Mouse (Mus musculus) splenic B cell, adult 2 months (primary cell): Measurements from ENCODE around the gene Pth2.

Source experiments
- DNase-seq: peaks from one replicate; pipeline ENCODE4 v3.0.0-alpha.2; 2011; ENCODE audit warnings: low read depth, low spot score
- H3K27me3 ChIP-seq: 2 replicates; pipeline ENCODE4 v1.6.1; 2012; ENCODE audit warnings: mild to moderate bottlenecking, low read length, moderate library complexity, mixed read lengths; ENCODE audit not compliant: control insufficient read depth, poor library complexity, insufficient read depth, severe bottlenecking
- H3K36me3 ChIP-seq: 2 replicates; pipeline ENCODE4 v1.6.1; 2012; ENCODE audit warnings: mild to moderate bottlenecking, low read length, moderate library complexity, mixed read lengths; ENCODE audit not compliant: control insufficient read depth, poor library complexity, insufficient read depth, severe bottlenecking

Pth2 gene

DNA sequence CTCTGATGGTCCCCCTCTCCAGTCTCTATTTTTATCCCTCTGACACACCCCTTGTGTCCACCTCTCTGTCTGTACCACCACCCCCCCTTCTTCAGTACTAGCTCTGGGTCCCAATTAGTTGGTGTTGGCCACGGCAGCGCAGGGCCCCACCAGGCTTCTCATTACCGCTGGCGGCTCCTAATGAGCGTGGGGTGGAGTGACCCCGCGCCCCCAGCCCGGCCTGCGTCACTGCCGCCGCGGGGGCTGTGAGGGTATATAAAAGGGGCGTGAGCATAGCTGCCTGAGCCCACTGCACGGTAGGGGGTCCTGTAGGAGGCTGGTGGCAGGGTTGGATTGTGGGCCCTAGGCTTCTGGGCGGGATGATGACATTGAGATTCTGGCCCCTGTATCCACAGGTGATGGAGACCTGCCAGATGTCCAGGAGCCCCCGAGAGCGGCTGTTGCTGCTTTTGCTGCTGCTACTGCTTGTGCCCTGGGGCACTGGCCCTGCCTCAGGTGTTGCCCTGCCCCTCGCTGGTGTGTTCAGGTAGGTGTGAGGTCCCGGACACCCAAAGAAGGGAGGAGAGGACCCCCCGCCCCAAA, at the start of gene Pth2:
Gene Pth2, plus strand, starts transcription at position 100 of the 582 bp plus-strand sequence.
- Histone ChIP-seq H3K27me3 (no peaks in the 10 kb centered on the region; the same call in 1 of the 2 replicates), H3K36me3 (no peaks in the 10 kb centered on the region)
- DNase-seq: no peak

DNA sequence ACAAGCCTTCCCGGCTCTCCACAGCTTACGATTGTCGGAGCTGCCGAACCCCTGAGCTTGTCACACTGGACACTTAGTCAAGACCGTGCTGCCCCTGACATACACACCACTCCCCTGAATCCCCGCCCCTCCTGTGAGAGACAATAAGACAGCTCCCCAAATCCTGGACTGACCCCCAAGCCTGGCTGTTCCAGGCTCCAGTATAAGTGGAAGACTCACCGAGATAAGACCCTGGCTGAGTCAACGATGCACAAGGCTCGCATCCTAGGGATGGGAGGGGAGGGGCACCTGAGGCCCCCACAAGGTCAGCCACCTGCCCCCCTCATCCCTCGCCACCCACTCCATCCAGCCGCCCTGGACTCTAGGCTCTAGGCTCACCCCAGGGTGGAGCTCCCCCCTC, 48.9 kb upstream of the Pth2 start:
- no peak for DNase-seq
- peaks cover 7% of the 10 kb centered on the region; the same call in 1 of the 2 replicates for H3K36me3 ChIP-seq
- no peaks in the 10 kb centered on the region for H3K27me3 ChIP-seq

DNA sequence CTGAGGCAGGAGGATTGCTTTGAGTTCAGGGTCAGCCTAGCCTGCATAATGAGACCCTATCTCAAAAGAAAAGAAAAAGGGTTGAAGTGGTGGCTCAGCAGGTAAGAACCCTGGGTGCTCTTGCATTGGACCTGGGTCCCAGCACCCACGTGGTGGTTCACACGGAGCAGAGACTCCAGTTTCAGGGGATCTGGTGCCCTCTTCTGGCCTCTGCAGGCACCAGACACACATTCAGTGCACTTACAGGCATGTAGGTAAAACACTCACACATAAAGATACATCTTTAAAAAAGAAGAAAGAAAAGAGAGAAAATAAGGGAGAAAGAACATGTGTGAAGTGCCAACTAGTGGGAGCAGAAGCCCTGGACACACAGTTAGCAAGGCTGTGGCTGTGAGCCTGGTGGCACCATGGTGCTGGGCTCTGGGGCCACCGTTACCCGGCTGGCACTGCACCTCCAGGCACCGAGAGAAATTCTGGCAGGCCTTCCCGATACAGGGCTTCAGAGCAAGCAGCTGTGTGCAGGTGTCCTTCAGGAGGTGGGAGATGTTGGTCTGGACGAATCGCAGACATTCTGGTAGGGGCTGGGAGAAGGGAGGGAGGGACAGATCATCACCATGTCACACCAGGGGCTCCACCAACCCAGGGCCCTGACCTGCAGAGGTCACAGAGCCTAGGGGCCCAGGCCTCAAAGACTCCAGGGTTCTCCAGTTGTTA, 47.2 kb upstream of the Pth2 start:
- DNase-seq: no peak
- H3K27me3 ChIP-seq: no peaks in the 10 kb centered on the region
- H3K36me3 ChIP-seq: peaks cover 7% of the 10 kb centered on the region; the same call in 1 of the 2 replicates

DNA sequence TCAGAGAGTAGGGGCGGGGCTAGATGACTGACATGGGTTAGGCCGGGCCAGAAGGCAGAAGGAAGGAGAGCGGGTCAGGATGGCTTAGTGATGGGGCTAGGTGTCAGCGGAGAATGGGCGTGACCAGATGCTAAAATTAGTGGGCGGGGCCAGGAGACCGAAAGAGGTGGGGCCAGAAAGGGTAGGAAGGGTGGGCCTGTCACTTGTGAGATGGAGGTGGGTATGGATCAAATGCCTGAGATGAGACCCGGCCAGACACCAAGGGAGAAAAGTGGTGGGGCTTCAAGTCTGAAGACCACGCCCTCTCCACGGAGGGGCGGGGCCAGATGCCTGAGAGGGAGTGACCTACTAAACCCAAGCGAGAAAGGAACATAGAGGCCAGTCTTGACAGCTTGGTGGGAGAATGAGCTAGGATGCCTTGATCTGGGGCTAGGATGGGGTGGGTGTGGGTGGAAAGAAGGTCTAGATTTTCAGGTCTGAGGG, 46.2 kb upstream of the Pth2 start:
- peak; percentile 51 for DNase-seq
- Histone ChIP-seq H3K36me3 (peaks cover 7% of the 10 kb centered on the region; the same call in 1 of the 2 replicates), H3K27me3 (no peaks in the 10 kb centered on the region)

DNA sequence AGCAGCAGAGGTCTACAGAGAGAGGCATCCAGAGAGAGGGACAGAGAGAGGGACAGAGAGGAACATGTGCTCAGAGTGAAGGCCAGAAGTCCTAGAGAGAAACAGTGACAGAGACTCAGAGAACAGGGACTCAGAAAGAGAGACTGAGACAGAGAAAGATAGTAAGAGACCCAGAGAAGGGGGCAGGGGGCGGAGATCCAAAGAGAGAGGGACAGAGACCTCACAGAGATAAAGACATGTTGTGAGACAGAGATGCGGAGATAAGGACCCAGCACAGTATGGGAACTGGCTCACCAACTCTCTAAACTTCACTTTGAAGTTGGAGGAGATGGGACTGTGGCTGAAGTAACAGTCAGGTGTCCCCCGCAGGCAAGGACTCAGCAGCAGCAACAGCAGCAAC, 45.4 kb upstream of the Pth2 start:
- no peak for DNase-seq
- Histone ChIP-seq H3K36me3 (peaks cover 7% of the 10 kb centered on the region; the same call in 1 of the 2 replicates), H3K27me3 (no peaks in the 10 kb centered on the region)

DNA sequence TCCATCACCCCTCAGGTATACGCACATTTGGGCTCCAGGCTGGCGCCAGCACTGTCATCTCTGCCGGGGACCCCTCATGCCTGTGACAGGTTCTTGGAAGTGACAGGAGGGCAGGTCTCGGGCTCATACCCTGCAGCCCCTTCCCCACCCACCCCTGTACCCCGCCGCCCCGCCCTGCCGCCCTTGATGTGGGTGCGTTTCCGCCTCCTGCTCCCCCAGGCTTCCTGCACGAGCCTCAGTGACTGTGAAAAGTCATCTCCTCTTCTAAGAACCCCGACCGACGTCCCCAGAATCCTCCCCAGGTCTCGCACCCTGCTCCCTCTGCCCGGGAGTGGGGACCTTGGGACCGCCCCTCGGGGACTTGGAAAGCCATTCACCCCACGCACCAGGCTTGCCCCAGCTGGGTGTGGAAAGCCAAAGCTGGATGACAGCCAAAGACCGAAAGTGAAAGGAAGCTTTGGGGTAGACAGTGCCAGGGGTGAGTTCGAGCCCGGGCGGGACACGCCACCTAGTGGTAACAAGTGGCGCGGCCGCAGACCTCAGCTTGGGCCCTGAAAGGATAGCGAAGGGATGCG, 44.7 kb upstream of the Pth2 start, which contains the start of the genes Gm45713 and Flt3l:
Gene Gm45713, minus strand, starts transcription at position 239 of the 575 bp plus-strand sequence.
Gene Flt3l, minus strand, starts transcription at position 440 of the 575 bp plus-strand sequence.
- H3K36me3 ChIP-seq: peaks cover 7% of the 10 kb centered on the region; the same call in 1 of the 2 replicates
- H3K27me3 ChIP-seq: no peaks in the 10 kb centered on the region
- DNase-seq: peak; percentile 93

DNA sequence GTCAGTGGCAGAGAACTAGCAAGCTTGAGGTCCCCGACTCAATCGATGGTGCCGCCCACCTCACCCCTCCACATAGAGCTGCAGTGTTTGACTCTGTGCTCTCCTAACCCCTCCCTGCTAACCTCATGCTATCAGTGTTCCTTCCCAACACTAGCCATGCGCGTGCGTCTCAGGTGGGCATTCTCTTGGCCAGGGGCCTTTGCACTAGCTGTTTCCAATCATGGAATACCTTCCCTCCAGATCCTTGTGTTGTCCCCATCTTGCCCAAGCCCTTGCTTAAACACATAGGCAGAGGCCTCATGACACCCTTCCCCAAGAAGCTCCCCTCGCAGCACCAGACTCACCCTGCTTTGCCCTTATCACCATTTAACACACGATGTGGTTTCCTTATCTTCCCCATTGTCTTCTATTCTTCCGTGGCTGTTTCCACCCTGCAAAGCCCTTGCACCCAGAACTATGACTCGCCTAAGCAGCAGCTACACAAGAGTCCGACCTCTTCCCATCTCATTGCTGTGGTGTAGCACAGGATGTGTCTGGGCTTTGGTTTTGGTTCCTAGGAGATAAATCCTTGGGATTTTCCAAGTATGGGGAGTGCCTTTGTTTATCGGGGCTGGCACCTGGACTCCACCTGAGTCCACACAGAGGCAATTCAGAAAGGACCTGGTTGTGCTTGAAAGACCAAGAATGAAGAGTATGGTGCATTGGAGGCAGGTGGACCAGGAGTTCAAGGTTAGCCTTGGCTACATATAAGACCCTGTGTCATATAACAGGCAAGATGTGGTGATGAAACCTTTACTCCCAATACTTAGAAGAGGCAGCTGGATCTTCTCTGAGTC, 43.4 kb upstream of the Pth2 start:
- no peaks in the 10 kb centered on the region for H3K27me3 ChIP-seq
- peaks cover 8% of the 10 kb centered on the region; the same call in 1 of the 2 replicates for H3K36me3 ChIP-seq
- no peak for DNase-seq

DNA sequence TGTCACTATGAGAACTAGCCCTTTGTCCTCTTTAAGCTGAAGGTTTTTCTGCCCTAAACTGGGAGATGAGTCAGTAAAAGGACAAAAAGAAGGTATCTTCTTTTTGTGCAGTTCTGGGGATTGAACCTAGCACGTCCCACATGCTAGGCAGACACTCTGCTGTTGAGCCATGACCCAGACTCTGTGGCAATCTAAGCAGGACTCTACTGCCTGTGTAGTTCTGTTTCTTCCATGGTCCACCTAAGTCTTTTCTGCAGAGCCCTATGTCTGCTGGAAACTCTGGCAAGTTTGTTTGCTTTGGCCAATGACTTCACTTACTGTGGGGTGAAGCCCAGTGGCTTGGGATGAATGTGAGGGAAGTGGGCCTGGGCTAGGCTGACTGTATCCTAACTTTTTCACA, 42.4 kb upstream of the Pth2 start:
- Histone ChIP-seq H3K36me3 (peaks cover 5% of the 10 kb centered on the region; the same call in 1 of the 2 replicates), H3K27me3 (no peaks in the 10 kb centered on the region)

DNA sequence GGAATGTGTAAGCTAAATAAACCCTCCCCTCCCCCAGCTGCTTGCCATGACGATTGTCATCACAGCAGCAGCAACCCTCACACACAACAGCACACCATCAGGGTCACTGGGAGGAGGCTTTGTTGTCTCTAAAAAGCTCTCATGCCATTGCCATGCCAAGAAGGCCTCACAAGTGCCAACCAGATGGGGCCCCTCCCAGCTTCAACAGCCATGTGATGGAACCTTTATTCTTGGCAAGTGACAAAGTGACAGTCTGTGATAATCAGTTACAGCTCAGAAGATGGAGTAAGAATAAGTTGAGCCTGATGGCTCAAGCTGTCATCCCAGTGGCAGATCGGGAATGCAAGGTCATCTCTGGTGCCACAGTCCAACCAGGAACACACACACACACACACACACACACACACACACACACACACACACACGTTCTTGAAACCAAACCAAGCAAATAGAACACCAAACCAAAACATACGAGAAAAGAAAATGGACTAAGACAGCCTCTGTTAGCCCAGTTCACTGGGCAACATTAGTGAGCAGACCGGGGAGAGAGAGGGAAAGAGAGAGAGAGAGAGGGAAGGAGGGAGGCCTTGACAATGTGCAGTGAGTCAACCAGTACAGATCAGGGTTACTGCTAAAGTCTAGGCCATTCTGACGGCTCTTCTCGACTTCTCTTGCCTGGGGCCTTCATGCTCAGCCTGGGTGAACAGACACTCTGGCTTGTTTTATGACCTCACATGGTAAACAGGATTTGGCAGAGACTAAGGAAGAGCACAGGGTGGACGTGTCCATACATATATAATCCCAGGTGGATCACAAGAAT, 40.7 kb upstream of the Pth2 start:
- no peak for DNase-seq
- peaks cover 1% of the 10 kb centered on the region for H3K36me3 ChIP-seq
- no peaks in the 10 kb centered on the region for H3K27me3 ChIP-seq

More for the DNA sequence above, 42.4 kb upstream of the Pth2 start:
- no peak for DNase-seq

DNA sequence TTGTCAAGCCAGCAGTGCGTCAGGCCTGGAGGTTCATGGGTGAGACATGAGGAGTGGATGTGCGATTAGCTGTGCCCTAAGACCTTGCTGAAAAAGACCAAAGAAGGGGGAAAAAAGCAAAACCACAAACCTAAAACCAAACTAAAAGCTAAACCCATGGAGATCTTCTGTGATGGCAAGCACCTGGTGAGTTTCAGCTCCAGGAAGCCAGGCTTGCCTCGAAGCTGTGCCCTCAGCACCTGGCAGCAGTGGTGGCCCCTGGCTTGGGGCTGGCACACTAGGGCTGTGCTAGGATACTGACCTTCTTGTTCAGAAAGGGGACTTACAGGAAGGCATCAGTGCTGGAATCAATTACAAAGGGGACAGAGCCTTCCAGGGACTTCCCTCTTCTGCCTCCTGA, 39.5 kb upstream of the Pth2 start:
- no peak for DNase-seq
- Histone ChIP-seq H3K36me3 (peaks cover 1% of the 10 kb centered on the region), H3K27me3 (no peaks in the 10 kb centered on the region)

DNA sequence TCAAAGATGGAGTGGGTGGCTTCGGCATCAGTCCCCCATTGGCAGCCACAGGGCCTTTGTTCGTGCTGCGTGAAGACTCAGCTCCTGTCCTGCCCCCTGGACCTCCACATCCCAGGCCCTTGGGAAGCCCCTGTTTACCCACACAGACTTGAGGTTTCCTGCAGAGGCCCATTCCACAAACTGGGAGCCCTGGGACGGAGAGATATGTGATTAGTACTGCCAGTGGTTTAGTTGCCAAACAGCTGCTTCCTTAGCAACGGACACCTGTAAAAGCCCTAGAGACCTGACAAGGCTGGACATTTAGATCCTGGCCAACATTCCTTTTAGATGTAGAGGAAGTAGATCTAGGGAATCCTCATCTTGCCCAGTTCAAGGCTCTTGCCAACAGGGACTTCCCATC, 38.9 kb upstream of the Pth2 start:
- H3K27me3 ChIP-seq: no peaks in the 10 kb centered on the region
- H3K36me3 ChIP-seq: peaks cover 1% of the 10 kb centered on the region
- DNase-seq: no peak

DNA sequence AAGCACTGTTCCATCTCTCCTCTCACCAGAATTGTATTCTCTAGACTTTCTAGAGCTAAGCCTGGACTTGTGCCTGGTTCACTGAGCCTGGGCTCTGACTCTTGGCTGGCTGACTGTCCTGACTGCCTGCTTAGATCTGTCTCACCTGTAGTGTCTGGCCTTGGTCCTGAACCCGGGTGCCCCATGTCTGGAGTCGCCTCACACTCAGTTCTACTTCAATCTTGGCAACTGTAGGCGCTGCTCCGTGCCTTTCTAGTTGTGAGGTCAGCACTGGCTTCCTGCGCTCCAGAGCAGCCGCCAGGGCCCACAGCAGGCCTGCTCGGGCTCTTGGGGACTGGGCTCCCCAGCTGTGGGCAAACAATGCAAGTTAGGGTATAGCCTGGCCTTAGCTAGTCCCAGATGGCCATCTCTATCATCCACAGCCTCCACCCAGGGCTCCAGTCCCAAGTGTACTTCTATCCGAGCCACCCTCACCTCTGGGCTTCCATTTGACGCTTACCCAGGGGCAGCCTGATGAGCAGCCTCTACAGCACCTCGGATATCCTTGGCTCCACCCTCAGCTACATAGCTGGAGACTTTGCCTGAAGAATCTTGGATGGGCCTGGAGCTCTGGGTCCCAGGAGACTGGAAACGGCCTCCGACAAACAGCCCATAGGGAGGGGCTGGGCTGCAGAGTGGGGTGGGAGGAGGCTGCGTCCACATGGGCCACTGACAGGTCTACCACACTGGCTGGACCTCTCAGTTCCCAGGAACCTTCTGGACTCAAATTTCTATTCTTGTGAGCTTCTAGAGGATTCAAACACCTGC, 36.2 kb upstream of the Pth2 start:
- Histone ChIP-seq H3K27me3 (no peaks in the 10 kb centered on the region), H3K36me3 (peaks cover 3% of the 10 kb centered on the region)
- DNase-seq: no peak

DNA sequence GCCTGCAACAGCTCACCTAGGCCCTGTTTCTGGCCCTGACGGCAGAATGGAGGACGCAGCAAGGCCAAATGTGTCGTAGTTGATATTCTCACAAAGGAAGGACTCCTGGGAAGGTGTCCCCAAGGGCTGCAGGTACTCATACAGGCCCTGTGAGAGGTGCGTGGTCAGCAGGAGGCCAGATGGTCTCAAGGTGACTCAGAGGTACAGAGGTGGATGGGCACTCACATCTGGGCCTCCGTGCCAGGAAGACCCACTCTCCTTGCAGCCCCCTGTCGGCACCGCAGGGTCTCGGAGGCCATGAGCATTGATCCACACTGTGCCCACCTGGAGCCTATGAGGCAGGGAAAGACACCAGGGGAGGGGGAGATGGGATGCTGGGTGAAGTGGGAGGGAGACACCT, 35.3 kb upstream of the Pth2 start:
- DNase-seq: no peak
- Histone ChIP-seq H3K36me3 (peaks cover 3% of the 10 kb centered on the region), H3K27me3 (no peaks in the 10 kb centered on the region)
